Mouse (Mus musculus): Measurements from ENCODE around the gene Stk38l. TPM values are rescaled to one million over a fixed set of nuclear protein-coding genes. Genes with fewer than 3 reads are reported as not detected.

Gene Stk38l
- polyA plus RNA-seq, 1 experiment, result 4.8 TPM

GRCm38 (mm10) chr6:146825487-146825773, 100.6 kb downstream of the Stk38l start:
- 85% methylated on average over 1 of the region's 1 CpGs for WGBS
- no peak for DNase-seq (ENCODE audit: low read depth, low spot score)

Other genes with a start within 250 kb of the Stk38l start
- 6.8 and 8.1 TPM in 2 replicates for gene Itpr2, start 222.8 kb upstream of the Stk38l start, polyA plus RNA-seq (2012; rRNA removed)
- 28.8 and 48.2 TPM in 2 replicates for gene Fgfr1op2, start 147.8 kb upstream of the Stk38l start, polyA plus RNA-seq (2012; rRNA removed)
- 10.4 and 11.0 TPM in 2 replicates for gene Ints13, start 147.2 kb upstream of the Stk38l start, polyA plus RNA-seq (2012; rRNA removed)
- 32.2 and 38.8 TPM in 2 replicates for gene Med21, start 82.4 kb upstream of the Stk38l start, polyA plus RNA-seq (2012; rRNA removed)
- 20.1 and 20.6 TPM in 2 replicates for gene Tm7sf3, start 82.2 kb upstream of the Stk38l start, polyA plus RNA-seq (2012; rRNA removed)
- gene Arntl2, start 71.1 kb downstream of the Stk38l start, polyA plus RNA-seq (2012; rRNA removed), result 0.48 and 2.6 TPM in 2 replicates
- not detected in 2 replicates for gene Smco2, start 125.1 kb downstream of the Stk38l start, polyA plus RNA-seq (2012; rRNA removed)
- 5.0 and 7.8 TPM in 2 replicates for gene Ppfibp1, start 163.5 kb downstream of the Stk38l start, polyA plus RNA-seq (2012; rRNA removed)
- not detected in 2 replicates for gene 1700034J05Rik, start 229.4 kb downstream of the Stk38l start, polyA plus RNA-seq (2012; rRNA removed)